Mouse (Mus musculus) embryonic fibroblast, embryonic 13.5 days (primary cell): ENCODE results near the gene Sik2.

Experiments used
- CTCF ChIP-seq: IDR thresholded peaks from 2 replicates; pipeline ENCODE4 v1.5.1; 2011; ENCODE audit warnings: mild to moderate bottlenecking, control low read depth, low read length, moderate library complexity, borderline replicate concordance; ENCODE audit not compliant: insufficient read depth
- POLR2A ChIP-seq: IDR thresholded peaks from 2 replicates; pipeline ENCODE4 v1.6.1; 2011; ENCODE audit warnings: low read depth, mild to moderate bottlenecking, control low read depth, low read length, moderate library complexity

DNA sequence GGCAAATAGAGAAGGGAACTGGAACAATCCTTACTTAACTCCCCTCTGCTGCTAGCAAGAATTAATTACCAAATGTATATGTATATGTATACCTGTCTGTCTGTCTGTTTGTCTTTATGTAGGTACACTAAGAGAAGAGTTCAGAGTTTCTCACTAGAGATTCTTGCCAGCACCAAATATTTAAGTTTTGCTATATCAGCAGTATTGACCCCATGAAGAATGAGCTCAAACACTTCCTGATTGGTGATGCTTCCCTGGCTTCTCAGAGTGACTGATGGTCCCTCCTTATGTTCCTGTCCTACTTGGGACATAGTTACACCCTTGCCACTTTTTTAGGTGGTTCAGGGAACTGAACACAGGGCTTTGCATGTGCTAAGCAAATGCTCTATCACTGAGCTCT is 78.9 kb downstream of the Sik2 start:
- TF ChIP-seq POLR2A (no peak), CTCF (no peak)
